ENCODE assay signal across 18 mouse cellular contexts in the genomic region with DNA sequence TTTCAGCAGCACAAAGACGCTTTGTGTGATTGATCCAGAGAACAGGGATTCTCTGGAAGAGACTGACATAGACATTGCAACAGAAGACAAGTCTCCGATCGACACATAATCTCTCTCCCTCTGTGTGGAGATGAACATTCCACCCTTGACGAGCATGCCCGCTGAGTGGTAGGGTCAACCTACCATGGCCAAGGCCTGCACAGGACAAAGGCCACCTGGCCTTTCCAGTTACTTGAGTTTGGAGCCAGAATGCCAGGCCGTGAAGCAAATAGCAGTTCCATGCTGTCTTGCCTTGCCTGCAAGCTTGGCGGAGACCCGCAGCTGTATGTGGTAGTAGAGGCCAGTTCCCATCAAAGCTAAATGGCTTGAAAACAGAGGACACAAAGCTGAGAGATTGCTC.
A peak's percentile ranks its signal among the peaks of the same experiment; 100 is the strongest.
DNase-seq lines count a peak whose midpoint lies in the region; ATAC-seq and TF ChIP-seq lines count a peak whose summit lies in the region.
"Had no signal": no experiment of that assay in that cellular context is flagged by ENCODE, and none has a peak within 500 bp of the region (broad histone marks: within the 10 kb centered on the region; RNA-seq: fewer than 3 reads in every experiment).

No protein-coding gene starts in this region.

- H3K27ac ChIP-seq in kidney, embryonic 14.5 days (ENCODE audit: low read depth, low read length), result peak overlapping the region; percentile 52; the same call in 1 of the 2 replicates
- H3K27ac ChIP-seq in limb, embryonic 11.5 days (replicated peaks; ENCODE audit: low read depth, low read length), result no peak overlapping the region
- no peak overlapping the region for H3K27ac ChIP-seq in limb, embryonic 10.5 days
- 0 out of 2 replicates have a peak overlapping the region, but pooled peaks have one; percentile 15 for H3K27ac ChIP-seq in bone marrow, adult 2 months (ENCODE audit: control insufficient read depth, insufficient read depth, low read depth, low read length, poor library complexity)
- peak overlapping the region; percentile 9; the same call in 1 of the 2 replicates for H3K27ac ChIP-seq in bone marrow macrophage, adult 2 months (ENCODE audit: insufficient read depth, low read depth, low read length)
- H3K27ac ChIP-seq: embryonic facial prominence, embryonic 12.5 days; forebrain, embryonic 13.5 days; heart, embryonic 13.5 days; hindbrain, embryonic 15.5 days had no signal

- no peak for TF ChIP-seq POLR2A in bone marrow, adult 2 months (IDR thresholded peaks at IDR 0.05; ENCODE audit: borderline replicate concordance, control insufficient read depth, low read depth, low read length)
- TF ChIP-seq POLR2A in bone marrow macrophage, adult 2 months (IDR thresholded peaks at IDR 0.05; ENCODE audit: borderline replicate concordance, low read depth, low read length), result no peak

- no peak overlapping the region for H3K9ac ChIP-seq in kidney, embryonic 14.5 days (ENCODE audit: low read depth, low read length)
- H3K9ac ChIP-seq in limb, embryonic 11.5 days (ENCODE audit: low read length), result no peak overlapping the region
- H3K9ac ChIP-seq: embryonic facial prominence, embryonic 12.5 days; forebrain, embryonic 13.5 days; forebrain, postnatal 0 days; heart, embryonic 13.5 days; hindbrain, embryonic 15.5 days had no signal

- H3K9me3 ChIP-seq in kidney, embryonic 14.5 days (ENCODE audit: control insufficient read depth, low read length), result no peaks in the 10 kb centered on the region
- no peaks in the 10 kb centered on the region for H3K9me3 ChIP-seq in limb, embryonic 11.5 days (ENCODE audit: control insufficient read depth, low read length)
- H3K9me3 ChIP-seq in limb, embryonic 10.5 days (replicated peaks), result no peaks in the 10 kb centered on the region
- H3K9me3 ChIP-seq: embryonic facial prominence, embryonic 12.5 days; forebrain, embryonic 13.5 days; heart, embryonic 13.5 days; hindbrain, embryonic 15.5 days had no signal

- ATAC-seq in kidney, embryonic 14.5 days (ENCODE audit: low FRiP score, low TSS enrichment), result no peak
- ATAC-seq in limb, embryonic 11.5 days (ENCODE audit: insufficient number of reproducible peaks, low FRiP score, low TSS enrichment, low read depth), result no peak
- ATAC-seq: forebrain, embryonic 13.5 days; forebrain, postnatal 0 days had no signal

- no peak for TF ChIP-seq CTCF in bone marrow, adult 2 months (IDR thresholded peaks at IDR 0.05; ENCODE audit: control insufficient read depth, insufficient read depth, low read length)
- TF ChIP-seq CTCF in bone marrow macrophage, adult 2 months (IDR thresholded peaks at IDR 0.05; ENCODE audit: low read depth, low read length), result no peak

- no peak for DNase-seq in kidney, adult 8-10 months
- DNase-seq in limb, embryonic 11.5 days (ENCODE audit: low spot score), result peak; percentile 14
- no peak for DNase-seq in limb, embryonic 10.5 days (ENCODE audit: low spot score)
- DNase-seq: adrenal gland, adult 2 months; adrenal gland, postnatal 25 days; cerebellum, adult 11 months; cerebellum, adult 9-10 months; cerebellum, postnatal 25 days; forebrain, postnatal 0 days; gastrocnemius, postnatal 14 days; heart, postnatal 36 days had no signal

- WGBS in kidney, embryonic 14.5 days, result 93% methylated on average over 8 of the region's 8 CpGs
- 94% methylated on average over 8 of the region's 8 CpGs for WGBS in limb, embryonic 11.5 days
- WGBS in limb, embryonic 10.5 days, result 95% methylated on average over 8 of the region's 8 CpGs
- 86% methylated on average over 8 of the region's 8 CpGs for WGBS in bone marrow, adult 2 months

- H3K4me2 ChIP-seq in kidney, embryonic 14.5 days (replicated peaks; ENCODE audit: low read depth, low read length), result no peak overlapping the region
- H3K4me2 ChIP-seq in limb, embryonic 11.5 days (ENCODE audit: low read depth, severe bottlenecking), result no peak overlapping the region
- H3K4me2 ChIP-seq: embryonic facial prominence, embryonic 12.5 days; forebrain, embryonic 13.5 days; heart, embryonic 13.5 days; hindbrain, embryonic 15.5 days had no signal

- H3K4me1 ChIP-seq in kidney, embryonic 14.5 days (ENCODE audit: control insufficient read depth, insufficient read depth, low read length), result no peaks in the 10 kb centered on the region
- peaks cover 2% of the 10 kb centered on the region; the same call in 1 of the 2 replicates for H3K4me1 ChIP-seq in limb, embryonic 11.5 days (ENCODE audit: control insufficient read depth, insufficient read depth, low read length)
- 0 out of 2 replicates have a peak, but pooled peaks cover 3% of the 10 kb centered on the region for H3K4me1 ChIP-seq in limb, embryonic 10.5 days
- peaks cover 5% of the 10 kb centered on the region for H3K4me1 ChIP-seq in bone marrow, adult 2 months (ENCODE audit: control insufficient read depth, insufficient read depth, low read length)
- peaks cover 33% of the 10 kb centered on the region for H3K4me1 ChIP-seq in bone marrow macrophage, adult 2 months (ENCODE audit: control insufficient read depth, insufficient read depth, low read length)
- H3K4me1 ChIP-seq: embryonic facial prominence, embryonic 12.5 days; forebrain, embryonic 13.5 days; heart, embryonic 13.5 days; hindbrain, embryonic 15.5 days had no signal

- H3K27me3 ChIP-seq in kidney, embryonic 14.5 days (ENCODE audit: control insufficient read depth, insufficient read depth, low read length), result no peaks in the 10 kb centered on the region
- no peaks in the 10 kb centered on the region for H3K27me3 ChIP-seq in limb, embryonic 11.5 days (ENCODE audit: control insufficient read depth, insufficient read depth, low read length)
- H3K27me3 ChIP-seq in limb, embryonic 10.5 days (ENCODE audit: low read depth, poor library complexity, severe bottlenecking), result no peaks in the 10 kb centered on the region
- H3K27me3 ChIP-seq: embryonic facial prominence, embryonic 12.5 days; forebrain, embryonic 13.5 days; heart, embryonic 13.5 days; hindbrain, embryonic 15.5 days had no signal

- no peak overlapping the region for H3K4me3 ChIP-seq in kidney, embryonic 14.5 days (ENCODE audit: low read length)
- H3K4me3 ChIP-seq in limb, embryonic 11.5 days (ENCODE audit: low read depth, low read length), result no peak overlapping the region
- no peak overlapping the region for H3K4me3 ChIP-seq in limb, embryonic 10.5 days
- H3K4me3 ChIP-seq in bone marrow, adult 2 months (replicated peaks; ENCODE audit: control insufficient read depth, low read depth, low read length), result no peak overlapping the region
- H3K4me3 ChIP-seq in bone marrow macrophage, adult 2 months (ENCODE audit: insufficient read depth, low read length), result no peak overlapping the region
- H3K4me3 ChIP-seq: embryonic facial prominence, embryonic 12.5 days; forebrain, embryonic 13.5 days; heart, embryonic 13.5 days; hindbrain, embryonic 15.5 days had no signal

- H3K36me3 ChIP-seq in kidney, embryonic 14.5 days (ENCODE audit: control insufficient read depth, insufficient read depth, low read length), result peaks cover 5% of the 10 kb centered on the region; the same call in 1 of the 2 replicates
- H3K36me3 ChIP-seq in limb, embryonic 11.5 days (ENCODE audit: control insufficient read depth, insufficient read depth, low read length), result no peaks in the 10 kb centered on the region
- H3K36me3 ChIP-seq in limb, embryonic 10.5 days, result peaks cover 5% of the 10 kb centered on the region; the same call in 1 of the 2 replicates

Comparison
In these comparisons a context has a peak if more than half of its experiments do, and no peak if none do; other contexts are left out.
1. H3K27ac ChIP-seq: peak in kidney, embryonic 14.5 days (single experiment), bone marrow, adult 2 months (single experiment) and bone marrow macrophage, adult 2 months (single experiment); none in limb, embryonic 11.5 days (single experiment) and limb, embryonic 10.5 days (single experiment).